Mouse (Mus musculus): Measurements from ENCODE around the gene Hist1h3h.

The Hist1h3h gene

DNA sequence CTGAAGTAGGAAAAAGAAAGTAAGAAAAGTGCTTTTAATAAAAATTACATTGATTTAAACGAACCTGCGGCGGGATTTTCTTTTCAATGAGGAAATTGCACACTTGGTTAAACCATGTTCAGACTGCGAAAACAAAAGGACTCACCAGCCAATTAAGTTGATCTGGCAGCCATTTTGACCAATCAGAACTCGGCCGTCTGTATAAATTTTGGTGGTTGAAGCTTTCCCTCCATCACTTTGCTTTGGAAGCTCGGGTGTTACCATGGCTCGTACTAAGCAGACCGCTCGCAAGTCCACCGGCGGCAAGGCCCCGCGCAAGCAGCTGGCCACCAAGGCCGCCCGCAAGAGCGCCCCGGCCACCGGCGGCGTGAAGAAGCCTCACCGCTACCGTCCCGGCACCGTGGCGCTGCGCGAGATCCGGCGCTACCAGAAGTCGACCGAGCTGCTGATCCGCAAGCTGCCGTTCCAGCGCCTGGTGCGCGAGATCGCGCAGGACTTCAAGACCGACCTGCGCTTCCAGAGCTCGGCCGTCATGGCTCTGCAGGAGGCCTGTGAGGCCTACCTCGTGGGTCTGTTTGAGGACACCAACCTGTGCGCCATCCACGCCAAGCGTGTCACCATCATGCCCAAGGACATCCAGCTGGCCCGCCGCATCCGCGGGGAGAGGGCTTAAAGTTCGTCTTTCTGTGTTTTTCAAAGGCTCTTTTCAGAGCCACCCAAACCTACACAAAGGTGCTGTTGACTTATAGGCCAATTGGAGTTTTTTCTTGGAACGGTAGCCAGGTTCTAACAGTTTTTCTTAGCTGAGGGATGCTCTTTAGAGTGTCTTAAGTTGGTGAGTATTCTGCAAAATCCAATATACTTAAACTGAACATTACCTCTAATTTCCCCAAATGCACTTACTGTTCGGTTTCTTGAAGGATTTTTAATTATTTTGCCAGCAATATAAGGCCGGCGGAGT is at the start of gene Hist1h3h:
Gene Hist1h3h (plus strand): TSS at position 263 of the 961 bp plus-strand sequence.
- peak; percentile 96 for DNase-seq (ENCODE audit: low read depth, low spot score)

- no peak for DNase-seq (ENCODE audit: low read depth, low spot score)
These were observed 40.2 kb upstream of the Hist1h3h start, which contains the start of gene Olfr1360 for GRCm38 (mm10) chr13:21677305-21677704. Gene Olfr1360, minus strand, starts transcription at chr13:21677405.

GRCm38 (mm10) chr13:21697811-21698210 is 19.6 kb upstream of the Hist1h3h start, which contains the start of gene Olfr1359:
Gene Olfr1359, plus strand, starts transcription at chr13:21698111.
- DNase-seq (ENCODE audit: low read depth, low spot score) = no peak

GRCm38 (mm10) chr13:21706669-21707068 is 10.8 kb upstream of the Hist1h3h start:
- no peak for DNase-seq (ENCODE audit: low read depth, low spot score)

DNA sequence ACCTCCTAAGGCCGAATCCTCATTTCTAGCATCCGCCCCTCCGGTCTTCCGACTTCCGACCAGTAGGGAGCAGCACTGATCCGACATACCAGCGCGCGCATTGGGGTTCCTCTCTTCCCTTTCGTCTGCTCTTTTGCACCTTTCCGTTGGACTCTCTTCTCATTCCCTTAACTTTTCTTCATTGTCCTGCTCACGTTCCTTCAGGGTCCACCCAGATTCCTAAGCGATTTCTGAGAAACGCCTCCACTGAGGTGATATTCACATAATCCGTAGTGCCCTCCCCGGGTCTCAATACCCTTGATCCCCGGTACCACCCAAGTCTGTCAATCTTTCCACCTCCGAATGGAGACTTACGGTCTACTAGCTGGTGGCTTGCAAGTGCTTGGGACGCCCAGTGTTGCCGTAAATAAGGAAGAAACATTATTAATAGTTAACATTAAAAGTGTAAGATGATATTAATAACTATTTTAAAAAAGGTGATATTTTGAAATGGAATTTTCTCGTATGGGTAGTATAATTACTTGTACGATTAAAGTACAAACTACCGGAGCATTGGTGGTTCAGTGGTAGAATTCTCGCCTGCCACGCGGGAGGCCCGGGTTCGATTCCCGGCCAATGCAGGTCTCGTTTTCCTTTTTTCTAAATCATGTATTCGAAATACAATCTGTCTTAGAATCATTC is 7.3 kb upstream of the Hist1h3h start:
- DNase-seq (ENCODE audit: low read depth, low spot score) = peak; percentile 92

GRCm38 (mm10) chr13:21710821-21711525 is 6.5 kb upstream of the Hist1h3h start:
- peak; percentile 89 for DNase-seq (ENCODE audit: low read depth, low spot score)

DNA sequence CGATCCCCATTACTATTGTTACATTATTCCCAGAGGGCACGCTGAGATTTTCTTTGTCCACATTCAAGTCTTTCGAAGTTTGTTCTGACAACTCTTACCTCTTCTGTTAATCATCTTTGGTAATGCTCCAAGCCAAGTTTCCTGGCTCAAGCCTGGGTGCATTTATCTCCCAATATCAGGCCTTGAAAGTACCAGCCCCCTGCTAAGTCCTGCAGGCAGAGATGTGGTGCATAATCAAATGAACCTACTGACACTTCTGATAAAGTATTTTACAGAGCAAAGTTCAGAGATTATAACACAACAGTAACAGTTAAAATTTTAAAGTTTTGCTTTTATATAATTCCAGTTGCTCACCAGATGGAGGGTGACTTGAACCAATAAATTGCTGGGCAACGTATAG is 5.8 kb upstream of the Hist1h3h start:
- DNase-seq (ENCODE audit: low read depth, low spot score) = no peak

DNA sequence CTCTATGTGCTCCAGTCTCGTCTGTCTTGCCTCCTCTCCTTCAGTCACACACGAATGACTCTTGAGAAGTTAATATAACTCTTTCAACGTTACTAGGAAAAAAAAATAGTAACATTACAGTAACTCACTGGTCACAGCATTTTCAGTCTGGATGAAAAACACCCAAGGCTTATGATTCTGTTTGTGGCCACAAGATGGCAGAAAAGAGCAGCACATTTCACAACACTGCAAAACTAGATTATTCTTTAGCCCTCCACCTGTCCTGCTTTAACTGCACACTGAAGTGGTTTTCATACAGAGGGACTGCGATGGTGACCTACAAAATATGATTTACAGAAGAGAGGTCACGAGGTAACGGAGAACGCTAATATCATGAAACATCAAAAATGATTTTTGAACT is 2.7 kb upstream of the Hist1h3h start:
- DNase-seq (ENCODE audit: low read depth, low spot score) = peak; percentile 85

DNA sequence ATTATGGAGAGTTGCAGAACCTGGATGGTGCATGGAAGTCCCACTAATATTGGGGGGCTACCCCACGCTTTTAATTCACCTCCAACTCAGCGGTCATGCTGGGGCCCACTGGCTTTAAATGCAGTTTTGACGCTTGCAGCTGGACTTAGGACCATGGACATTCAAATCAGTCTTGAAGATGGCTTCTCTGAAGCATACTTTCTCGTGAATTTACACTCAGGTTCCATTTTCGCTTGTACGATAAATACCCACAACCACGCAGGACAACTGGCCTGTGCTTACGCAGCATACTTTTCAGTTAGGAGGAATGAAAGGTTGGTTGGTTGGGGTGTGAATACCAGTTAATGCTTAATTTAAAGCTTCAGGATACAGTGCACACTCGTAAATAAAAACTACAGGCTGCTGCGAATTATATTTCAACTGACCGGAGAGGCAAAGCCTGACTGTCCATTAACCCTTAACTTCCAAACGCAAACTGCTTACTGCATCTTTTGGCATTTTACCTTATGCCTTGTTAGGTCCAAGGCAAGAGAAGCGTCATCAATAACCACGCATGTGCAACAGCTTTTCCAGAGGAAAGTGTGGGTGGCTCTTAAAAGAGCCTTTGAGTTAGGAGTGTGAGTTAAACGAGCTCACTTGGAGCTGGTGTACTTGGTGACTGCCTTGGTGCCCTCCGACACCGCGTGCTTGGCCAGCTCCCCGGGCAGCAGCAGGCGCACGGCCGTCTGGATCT is 2.2 kb upstream of the Hist1h3h start:
- peak; percentile 75 for DNase-seq (ENCODE audit: low read depth, low spot score)

DNA sequence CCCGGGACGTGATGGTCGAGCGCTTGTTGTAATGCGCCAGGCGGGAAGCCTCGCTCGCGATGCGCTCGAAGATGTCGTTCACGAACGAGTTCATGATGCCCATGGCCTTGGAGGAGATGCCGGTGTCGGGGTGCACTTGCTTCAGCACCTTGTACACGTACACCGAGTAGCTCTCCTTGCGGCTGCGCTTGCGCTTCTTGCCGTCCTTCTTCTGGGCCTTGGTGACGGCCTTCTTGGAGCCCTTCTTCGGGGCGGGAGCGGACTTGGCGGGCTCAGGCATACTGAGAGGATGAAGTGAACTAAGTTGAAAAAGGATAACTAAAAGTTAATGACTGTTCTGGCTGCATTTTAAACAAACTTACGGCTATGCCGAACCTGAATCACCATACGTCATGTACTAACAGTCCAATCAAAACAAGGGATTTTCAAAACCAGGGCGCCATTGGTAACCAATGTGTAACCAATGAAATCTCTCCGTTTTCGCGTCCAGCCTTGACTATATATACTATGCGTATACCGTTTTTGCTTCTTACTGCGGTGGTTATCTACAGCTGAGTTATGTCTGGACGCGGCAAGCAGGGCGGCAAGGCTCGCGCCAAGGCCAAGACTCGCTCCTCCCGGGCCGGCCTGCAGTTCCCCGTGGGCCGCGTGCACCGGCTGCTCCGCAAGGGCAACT is 1.5 kb upstream of the Hist1h3h start, which contains the start of the genes Hist1h2bl and Hist1h2ai:
Gene Hist1h2bl (minus strand): TSS at position 280 of the 676 bp plus-strand sequence.
Gene Hist1h2ai (plus strand): TSS at position 559 of the 676 bp plus-strand sequence.
- DNase-seq (ENCODE audit: low read depth, low spot score) = peak; percentile 96

GRCm38 (mm10) chr13:21716540-21717391 is 693 bp upstream of the Hist1h3h start:
- DNase-seq (ENCODE audit: low read depth, low spot score) = peak; percentile 81

GRCm38 (mm10) chr13:21718381-21719080 is 1.1 kb downstream of the Hist1h3h start:
- peak; percentile 59 for DNase-seq (ENCODE audit: low read depth, low spot score)

DNA sequence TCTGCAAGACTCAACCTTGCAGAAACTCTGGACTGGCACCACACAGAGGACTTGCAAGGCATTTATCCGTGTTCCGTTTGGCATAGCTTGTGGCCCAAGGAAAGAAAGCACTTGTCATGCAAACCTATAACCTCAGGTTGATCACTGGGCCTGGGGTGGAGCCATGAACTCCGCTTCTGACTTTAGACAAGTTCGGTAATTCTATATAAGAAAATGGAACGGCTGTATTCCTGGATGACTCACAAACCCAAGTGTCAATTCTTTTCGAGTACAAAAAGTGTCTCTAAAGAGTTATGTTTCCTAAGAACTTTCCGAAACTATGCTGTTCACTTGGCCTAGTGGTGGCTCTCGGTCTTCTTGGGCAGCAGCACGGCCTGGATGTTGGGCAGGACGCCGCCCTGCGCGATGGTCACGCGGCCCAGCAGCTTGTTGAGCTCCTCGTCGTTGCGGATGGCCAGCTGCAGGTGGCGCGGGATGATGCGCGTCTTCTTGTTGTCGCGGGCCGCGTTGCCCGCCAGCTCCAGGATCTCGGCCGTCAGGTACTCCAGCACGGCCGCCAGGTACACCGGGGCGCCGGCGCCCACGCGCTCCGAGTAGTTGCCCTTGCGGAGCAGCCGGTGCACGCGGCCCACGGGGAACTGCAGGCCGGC is 3.8 kb downstream of the Hist1h3h start:
- peak; percentile 77 for DNase-seq (ENCODE audit: low read depth, low spot score)

DNA sequence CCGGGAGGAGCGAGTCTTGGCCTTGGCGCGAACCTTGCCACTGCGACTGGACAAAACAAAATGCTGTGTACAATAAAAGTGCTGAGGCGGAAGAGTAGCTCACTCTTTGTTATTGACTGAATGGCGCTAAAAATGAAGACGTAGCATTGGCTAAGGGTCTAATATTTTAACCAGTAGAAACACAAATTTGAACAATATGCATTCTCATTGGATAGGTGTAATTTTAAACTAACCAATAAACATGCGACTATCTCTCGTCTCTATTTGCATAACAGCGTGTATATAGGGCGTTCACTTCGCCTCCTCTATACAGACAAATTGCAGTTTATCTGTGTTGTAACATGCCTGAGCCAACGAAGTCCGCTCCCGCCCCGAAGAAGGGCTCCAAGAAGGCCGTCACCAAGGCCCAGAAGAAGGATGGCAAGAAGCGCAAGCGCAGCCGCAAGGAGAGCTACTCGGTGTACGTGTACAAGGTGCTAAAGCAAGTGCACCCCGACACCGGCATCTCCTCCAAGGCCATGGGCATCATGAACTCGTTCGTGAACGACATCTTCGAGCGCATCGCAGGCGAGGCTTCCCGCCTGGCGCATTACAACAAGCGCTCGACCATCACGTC is 4.4 kb downstream of the Hist1h3h start, which contains the start of gene Hist1h2bm:
Gene Hist1h2bm (plus strand): TSS at position 288 of the 616 bp plus-strand sequence.
- peak; percentile 94 for DNase-seq (ENCODE audit: low read depth, low spot score)

GRCm38 (mm10) chr13:21722373-21722925 is 5.0 kb downstream of the Hist1h3h start:
- no peak for DNase-seq (ENCODE audit: low read depth, low spot score)

- peak; percentile 55 for DNase-seq (ENCODE audit: low read depth, low spot score)
These were observed 5.8 kb downstream of the Hist1h3h start for GRCm38 (mm10) chr13:21722993-21723836.

Data from A20 (cell line).